Mouse (Mus musculus): ENCODE results near the gene Reep1.

The Reep1 gene

GRCm38 (mm10) chr6:71707511-71708501, at the start of gene Reep1:
TSS of gene Reep1 (plus strand) at chr6:71707561.
- DNase-seq (ENCODE audit: low read depth, low spot score), result peak; percentile 62

- DNase-seq (ENCODE audit: low read depth, low spot score), result no peak
These were observed 49.1 kb upstream of the Reep1 start for GRCm38 (mm10) chr6:71658290-71658689.

GRCm38 (mm10) chr6:71664511-71664910, 42.9 kb upstream of the Reep1 start:
- no peak for DNase-seq (ENCODE audit: low read depth, low spot score)

GRCm38 (mm10) chr6:71673166-71673565, 34.2 kb upstream of the Reep1 start:
- no peak for DNase-seq (ENCODE audit: low read depth, low spot score)

- no peak for DNase-seq (ENCODE audit: low read depth, low spot score)
These were observed 28.5 kb upstream of the Reep1 start for GRCm38 (mm10) chr6:71678891-71679290.

- no peak for DNase-seq (ENCODE audit: low read depth, low spot score)
These were observed 12.2 kb upstream of the Reep1 start for GRCm38 (mm10) chr6:71695150-71695549.

- DNase-seq (ENCODE audit: low read depth, low spot score), result no peak
These were observed 11.8 kb upstream of the Reep1 start for GRCm38 (mm10) chr6:71695599-71695998.

- DNase-seq (ENCODE audit: low read depth, low spot score), result no peak
These were observed 490 bp upstream of the Reep1 start for GRCm38 (mm10) chr6:71706871-71707270.

GRCm38 (mm10) chr6:71708528-71708927, 1.2 kb downstream of the Reep1 start:
- no peak for DNase-seq (ENCODE audit: low read depth, low spot score)

GRCm38 (mm10) chr6:71710323-71710722, 3.0 kb downstream of the Reep1 start:
- no peak for DNase-seq (ENCODE audit: low read depth, low spot score)

- no peak for DNase-seq (ENCODE audit: low read depth, low spot score)
These were observed 3.8 kb downstream of the Reep1 start for GRCm38 (mm10) chr6:71711201-71711600.

- DNase-seq (ENCODE audit: low read depth, low spot score), result no peak
These were observed 6.2 kb downstream of the Reep1 start for GRCm38 (mm10) chr6:71713532-71713931.

- peak; percentile 47 for DNase-seq (ENCODE audit: low read depth, low spot score)
These were observed 7.6 kb downstream of the Reep1 start for GRCm38 (mm10) chr6:71715006-71715405.

GRCm38 (mm10) chr6:71716434-71716833, 9.1 kb downstream of the Reep1 start:
- no peak for DNase-seq (ENCODE audit: low read depth, low spot score)

GRCm38 (mm10) chr6:71718322-71718721, 11.0 kb downstream of the Reep1 start:
- DNase-seq (ENCODE audit: low read depth, low spot score), result no peak

- no peak for DNase-seq (ENCODE audit: low read depth, low spot score)
These were observed 11.9 kb downstream of the Reep1 start for GRCm38 (mm10) chr6:71719302-71719701.

- DNase-seq (ENCODE audit: low read depth, low spot score), result no peak
These were observed 15.6 kb downstream of the Reep1 start for GRCm38 (mm10) chr6:71722988-71723387.

- peak; percentile 94 for DNase-seq (ENCODE audit: low read depth, low spot score)
These were observed 16.2 kb downstream of the Reep1 start for GRCm38 (mm10) chr6:71723555-71723954.

GRCm38 (mm10) chr6:71726710-71727109, 19.3 kb downstream of the Reep1 start:
- peak; percentile 62 for DNase-seq (ENCODE audit: low read depth, low spot score)

- DNase-seq (ENCODE audit: low read depth, low spot score), result no peak
These were observed 20.9 kb downstream of the Reep1 start for GRCm38 (mm10) chr6:71728306-71728705.

- no peak for DNase-seq (ENCODE audit: low read depth, low spot score)
These were observed 27.7 kb downstream of the Reep1 start for GRCm38 (mm10) chr6:71734910-71735599.

- no peak for DNase-seq (ENCODE audit: low read depth, low spot score)
These were observed 28.2 kb downstream of the Reep1 start for GRCm38 (mm10) chr6:71735600-71736010.

GRCm38 (mm10) chr6:71736101-71736500, 28.7 kb downstream of the Reep1 start:
- DNase-seq (ENCODE audit: low read depth, low spot score), result no peak

Measured in skeletal muscle tissue, adult 2 months (tissue).